Mouse (Mus musculus) heart, adult 18-20 months (tissue): ENCODE results near the gene Add1. TPM values are rescaled to one million over a fixed set of nuclear protein-coding genes. Genes with fewer than 3 reads are reported as not detected.
A peak's percentile ranks its signal among the peaks of the same experiment; 100 is the strongest.

ENCODE experiments used
- DNase-seq, 2 experiments: peaks; one replicate each; pipeline ENCODE4 v3.0.0; 2021 to 2022; ENCODE audit warnings: mixed read lengths in 1 of 2
- total RNA-seq, 2 experiments: library from RNA; stranded (reverse); gene quantifications; 2 replicates each; pipeline ENCODE4 v1.2.3; 2021

The Add1 gene
- total RNA-seq, 2 experiments from 2014 or later = 124 to 133 TPM

- DNase-seq = no peak
These were observed 33.8 kb downstream of the Add1 start for GRCm38 (mm10) chr5:34607100-34607880.

- no peak for DNase-seq
These were observed 34.8 kb downstream of the Add1 start for GRCm38 (mm10) chr5:34608226-34608625.

GRCm38 (mm10) chr5:34609966-34610365 is 36.5 kb downstream of the Add1 start:
- no peak for DNase-seq

GRCm38 (mm10) chr5:34632996-34633395 is 59.5 kb downstream of the Add1 start:
- no peak for DNase-seq

- DNase-seq = peak; percentile 40 to 67
These were observed 60.2 kb downstream of the Add1 start for GRCm38 (mm10) chr5:34633641-34634040.

- DNase-seq = peak in 1 of 2 experiments; percentile 14
These were observed 61.4 kb downstream of the Add1 start for GRCm38 (mm10) chr5:34634746-34635400.

- peak in 1 of 2 experiments; percentile 14 for DNase-seq
These were observed 62.3 kb downstream of the Add1 start for GRCm38 (mm10) chr5:34635665-34636192.

GRCm38 (mm10) chr5:34636481-34637287 is 63.2 kb downstream of the Add1 start, which contains the start of gene Mfsd10:
Mfsd10 (minus strand) TSS chr5:34637212.
- peak; percentile 87 to 90 for DNase-seq

GRCm38 (mm10) chr5:34637591-34638156 is 64.2 kb downstream of the Add1 start:
- DNase-seq = no peak

- DNase-seq = no peak
These were observed 68.5 kb downstream of the Add1 start for GRCm38 (mm10) chr5:34641991-34642390.

GRCm38 (mm10) chr5:34642932-34643331 is 69.5 kb downstream of the Add1 start:
- peak; percentile 61 to 62 for DNase-seq

- peak; percentile 43 to 81 for DNase-seq
These were observed 74.1 kb downstream of the Add1 start for GRCm38 (mm10) chr5:34647581-34647980.

- DNase-seq = no peak
These were observed 79.5 kb downstream of the Add1 start for GRCm38 (mm10) chr5:34652961-34653360.

GRCm38 (mm10) chr5:34654881-34655280 is 81.4 kb downstream of the Add1 start:
- no peak for DNase-seq

GRCm38 (mm10) chr5:34657556-34657955 is 84.1 kb downstream of the Add1 start:
- no peak for DNase-seq

GRCm38 (mm10) chr5:34659686-34660590 is 86.5 kb downstream of the Add1 start, which contains the start of the genes Nop14 and Grk4:
Nop14 (minus strand) TSS chr5:34660148.
Grk4 (plus strand) TSS chr5:34660379.
- peak; percentile 100 for DNase-seq

GRCm38 (mm10) chr5:34660591-34661130 is 87.2 kb downstream of the Add1 start:
- no peak for DNase-seq

GRCm38 (mm10) chr5:34661909-34662308 is 88.4 kb downstream of the Add1 start:
- no peak for DNase-seq

- DNase-seq = no peak
These were observed 89.8 kb downstream of the Add1 start for GRCm38 (mm10) chr5:34663231-34663630.

GRCm38 (mm10) chr5:34669493-34669892 is 96.0 kb downstream of the Add1 start:
- DNase-seq = no peak
